Mouse (Mus musculus) heart, embryonic 13.5 days (tissue): ENCODE measurements at regions not wholly inside any gene's neighbourhood (a gene's known extent, or its start where the extent isn't known, plus 50 kb on each side); places are given as distances from the start of the nearest gene placed in this dataset.

Source experiments
- ATAC-seq: fragments of 200-750 bp; cut with Nextera tagmentation; 2 replicates; pipeline ENCODE4 v1.8.0; 2017; ENCODE audit warnings: moderate TSS enrichment; ENCODE audit not compliant: insufficient number of reproducible peaks, low FRiP score, low TSS enrichment; ENCODE audit errors: extremely low read depth
- H3K27ac ChIP-seq: fragments of 300-500 bp; sonication (generic); replicated peaks from 2 replicates; pipeline ENCODE4 v1.5.1; 2015; ENCODE audit warnings: moderate library complexity, mild to moderate bottlenecking, inconsistent platforms
- H3K27me3 ChIP-seq: fragments of 300-500 bp; sonication (generic); replicated peaks from 2 replicates; pipeline ENCODE4 v1.6.1; 2015; ENCODE audit warnings: mild to moderate bottlenecking, inconsistent platforms
- H3K36me3 ChIP-seq: fragments of 300-500 bp; sonication (generic); 2 replicates; pipeline ENCODE4 v1.6.1; 2015; ENCODE audit warnings: mild to moderate bottlenecking, inconsistent platforms
- H3K4me1 ChIP-seq: fragments of 300-500 bp; sonication (generic); 2 replicates; pipeline ENCODE4 v1.6.1; 2015; ENCODE audit warnings: inconsistent platforms
- H3K4me2 ChIP-seq: fragments of 300-500 bp; sonication (generic); 2 replicates; pipeline ENCODE4 v1.6.1; 2015; ENCODE audit warnings: inconsistent platforms, mild to moderate bottlenecking, moderate library complexity
- H3K4me3 ChIP-seq: fragments of 300-500 bp; sonication (generic); 2 replicates; pipeline ENCODE4 v1.5.1; 2015; ENCODE audit warnings: moderate library complexity, mild to moderate bottlenecking, inconsistent platforms
- H3K9ac ChIP-seq: fragments of 300-500 bp; sonication (generic); 2 replicates; pipeline ENCODE4 v1.6.1; 2015; ENCODE audit warnings: inconsistent platforms, mild to moderate bottlenecking, moderate library complexity
- H3K9me3 ChIP-seq: fragments of 300-500 bp; sonication (generic); 2 replicates; pipeline ENCODE4 v1.6.1; 2016; ENCODE audit warnings: inconsistent platforms
- WGBS: fragments of 180-500 bp; shearing (Covaris S2); methylation state at CpG from one replicate; pipeline ENCODE4 v1.1.7; 2015; ENCODE audit warnings: mixed read lengths; 5-methylcytosine and 5-hydroxymethylcytosine counted together

DNA sequence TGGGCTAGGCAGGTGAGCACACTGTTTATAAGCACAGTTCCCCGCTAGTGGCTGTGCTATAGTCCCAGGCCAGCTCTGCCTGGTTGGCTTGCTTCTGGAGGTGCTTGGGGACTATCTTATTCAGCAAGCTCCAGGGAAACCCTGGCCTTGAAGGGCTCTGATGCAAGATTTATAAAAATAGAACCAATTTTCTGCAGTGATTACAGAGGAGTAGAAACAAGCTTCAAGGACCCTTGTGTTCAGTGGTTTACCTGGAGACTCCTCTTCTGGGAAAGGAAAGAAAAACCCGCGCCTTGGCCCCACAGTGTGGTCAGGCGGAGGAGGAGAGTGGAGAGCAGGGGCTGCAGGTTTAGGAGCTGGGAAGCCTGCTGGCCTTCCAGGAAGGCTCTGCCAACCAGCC lies 178.2 kb upstream of the Ctnnb1 start:
- H3K27me3 ChIP-seq = no peaks in the 10 kb centered on the region
- H3K36me3 ChIP-seq = no peaks in the 10 kb centered on the region
- ATAC-seq = no peak
- H3K27ac ChIP-seq = no peak overlapping the region
- peaks cover 6% of the 10 kb centered on the region; the same call in 1 of the 2 replicates for H3K4me1 ChIP-seq
- no peak overlapping the region for H3K9ac ChIP-seq
- no peak overlapping the region for H3K4me3 ChIP-seq
- WGBS = 78% methylated on average over 4 of the region's 4 CpGs
- no peak overlapping the region for H3K4me2 ChIP-seq
- H3K9me3 ChIP-seq = no peaks in the 10 kb centered on the region

DNA sequence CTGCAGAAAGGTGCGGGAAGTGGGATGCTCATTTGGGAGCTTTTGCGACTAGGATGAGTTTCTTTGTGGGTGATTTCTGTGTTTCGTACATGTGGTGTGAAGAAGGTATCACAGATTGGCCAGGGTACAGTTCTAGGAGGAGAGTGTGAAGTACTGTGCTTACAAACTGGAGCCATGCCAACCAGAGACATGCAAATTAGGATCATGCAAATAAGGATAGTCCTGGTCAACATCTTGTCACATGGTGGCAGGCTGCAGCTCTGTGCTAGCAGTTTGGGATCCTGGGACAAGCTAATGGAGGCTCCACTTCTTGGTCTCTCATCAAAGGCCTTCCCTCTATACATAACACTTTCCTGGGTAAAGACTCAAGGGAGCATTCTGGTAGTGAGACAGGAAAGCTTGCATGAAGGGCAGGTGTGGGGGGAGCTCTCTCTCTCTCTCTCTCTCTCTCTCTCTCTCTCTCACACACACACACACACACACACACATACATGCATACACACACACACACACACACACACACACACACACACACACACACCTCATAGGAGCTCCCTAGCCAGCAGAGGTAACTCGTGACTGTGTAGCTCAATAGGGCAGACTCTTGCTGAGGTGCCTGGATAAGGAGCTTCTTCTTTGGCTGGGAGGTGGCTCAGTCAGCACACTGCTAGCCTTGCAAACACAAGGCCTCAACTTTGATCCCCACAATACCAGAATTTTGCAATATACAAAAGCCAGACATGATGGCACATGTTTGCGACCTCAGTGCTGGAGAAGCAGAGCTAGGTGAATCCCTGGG lies 177.1 kb upstream of the Ctnnb1 start:
- Histone ChIP-seq H3K4me2 (no peak overlapping the region), H3K4me1 (peaks cover 6% of the 10 kb centered on the region; the same call in 1 of the 2 replicates), H3K4me3 (no peak overlapping the region), H3K9me3 (0 out of 2 replicates have a peak, but pooled peaks cover 2% of the 10 kb centered on the region), H3K9ac (no peak overlapping the region), H3K27me3 (no peaks in the 10 kb centered on the region), H3K36me3 (no peaks in the 10 kb centered on the region), H3K27ac (no peak overlapping the region)
- no peak for ATAC-seq
- WGBS = 75% methylated on average over 5 of the region's 5 CpGs

DNA sequence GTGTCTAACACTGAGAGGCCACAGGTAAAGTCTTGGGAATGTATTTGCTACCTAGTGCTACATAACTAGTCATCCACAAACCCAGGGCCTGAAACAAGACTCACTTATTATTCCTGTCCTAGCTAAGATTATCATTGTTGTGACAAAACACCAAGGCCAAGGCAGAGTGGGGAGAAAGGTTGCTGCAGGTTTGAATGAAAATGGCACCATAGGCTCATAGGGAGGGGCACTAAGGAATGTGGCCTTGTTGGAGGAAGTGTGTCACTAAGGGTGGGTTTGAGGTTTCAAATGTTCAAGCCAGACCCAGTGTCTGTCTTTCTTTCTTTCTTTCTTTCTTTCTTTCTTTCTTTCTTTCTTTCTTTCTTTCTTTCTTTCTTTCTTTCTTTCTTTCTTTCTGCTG lies 174.9 kb upstream of the Ctnnb1 start:
- Histone ChIP-seq H3K4me3 (no peak overlapping the region), H3K9ac (no peak overlapping the region), H3K27ac (no peak overlapping the region), H3K9me3 (0 out of 2 replicates have a peak, but pooled peaks cover 2% of the 10 kb centered on the region), H3K4me1 (no peaks in the 10 kb centered on the region; the same call in 1 of the 2 replicates), H3K4me2 (no peak overlapping the region), H3K36me3 (no peaks in the 10 kb centered on the region), H3K27me3 (no peaks in the 10 kb centered on the region)
- no peak for ATAC-seq

DNA sequence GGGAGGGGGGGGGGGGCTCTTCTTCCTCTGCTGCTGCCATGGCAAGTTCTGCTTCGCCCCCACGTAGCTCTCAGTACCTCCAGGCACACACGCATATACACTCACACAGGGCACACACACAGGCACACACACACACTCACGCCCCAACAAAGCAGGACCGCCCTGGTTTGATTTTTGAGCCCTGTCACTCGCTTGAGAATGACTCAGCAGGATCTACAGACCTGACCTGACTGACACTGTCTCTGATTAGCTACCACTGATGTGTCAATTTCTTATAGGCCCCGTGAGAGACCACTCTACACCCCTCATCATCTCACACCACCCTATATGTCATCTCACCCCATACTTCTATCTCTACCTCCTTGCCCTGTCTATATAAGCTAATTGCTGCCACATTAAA lies 173.5 kb upstream of the Ctnnb1 start:
- H3K9ac ChIP-seq = no peak overlapping the region
- no peak for ATAC-seq

DNA sequence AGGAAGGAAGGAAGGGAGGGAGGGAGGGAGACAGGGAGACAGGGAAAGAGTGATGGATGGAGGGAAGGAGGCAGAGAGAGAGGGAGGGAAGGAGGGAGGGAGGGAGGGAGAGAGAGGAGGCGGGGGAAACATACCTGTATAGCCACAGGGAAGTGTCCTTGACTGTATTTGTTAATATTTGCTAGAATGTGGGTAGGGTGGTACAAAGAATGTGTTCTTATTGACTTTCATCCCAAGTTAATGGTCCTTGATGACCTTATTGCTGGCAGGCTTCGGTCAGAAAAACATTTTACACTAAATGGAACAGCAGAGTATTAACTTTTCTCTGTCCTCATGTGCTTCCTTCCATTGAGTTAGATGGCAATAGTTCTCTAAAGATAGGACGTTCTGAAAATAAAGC lies 171.0 kb upstream of the Ctnnb1 start:
- no peaks in the 10 kb centered on the region for H3K36me3 ChIP-seq
- no peak overlapping the region for H3K4me3 ChIP-seq
- 79% methylated on average over 3 of the region's 3 CpGs for WGBS
- H3K27me3 ChIP-seq = no peaks in the 10 kb centered on the region
- no peak overlapping the region for H3K9ac ChIP-seq
- H3K9me3 ChIP-seq = 0 out of 2 replicates have a peak, but pooled peaks cover 2% of the 10 kb centered on the region
- no peak for ATAC-seq
- H3K4me2 ChIP-seq = no peak overlapping the region
- H3K27ac ChIP-seq = no peak overlapping the region
- H3K4me1 ChIP-seq = 0 out of 2 replicates have a peak, but pooled peaks cover 2% of the 10 kb centered on the region

More for the DNA sequence above, 173.5 kb upstream of the Ctnnb1 start:
- H3K4me1 ChIP-seq = peaks cover 2% of the 10 kb centered on the region; the same call in 1 of the 2 replicates
- 79% methylated on average over 7 of the region's 7 CpGs for WGBS
- H3K9me3 ChIP-seq = 0 out of 2 replicates have a peak, but pooled peaks cover 2% of the 10 kb centered on the region
- no peak overlapping the region for H3K4me2 ChIP-seq
- H3K4me3 ChIP-seq = no peak overlapping the region
- H3K27ac ChIP-seq = no peak overlapping the region
- no peaks in the 10 kb centered on the region for H3K36me3 ChIP-seq
- no peaks in the 10 kb centered on the region for H3K27me3 ChIP-seq

DNA sequence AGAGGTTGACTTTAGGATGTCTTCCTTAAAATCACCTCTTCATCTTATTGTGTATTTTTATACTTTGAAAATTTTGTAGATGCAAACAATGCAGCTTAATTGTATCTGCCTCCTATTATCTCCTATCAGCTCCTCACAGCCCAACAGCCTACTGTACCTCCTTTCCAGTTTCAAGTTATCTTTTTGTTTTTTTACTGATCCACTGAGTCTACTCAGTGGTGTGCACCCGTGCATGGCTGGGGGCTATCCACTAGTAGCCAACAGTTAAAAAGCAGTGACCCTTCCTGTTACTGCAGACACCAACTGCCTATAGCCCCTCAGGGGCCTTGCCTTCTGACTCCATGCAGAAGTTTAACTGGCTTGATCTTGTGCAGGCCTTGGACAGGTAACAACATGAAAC lies 170.4 kb upstream of the Ctnnb1 start:
- Histone ChIP-seq H3K36me3 (no peaks in the 10 kb centered on the region), H3K9ac (no peak overlapping the region), H3K9me3 (0 out of 2 replicates have a peak, but pooled peaks cover 2% of the 10 kb centered on the region), H3K27me3 (no peaks in the 10 kb centered on the region), H3K27ac (no peak overlapping the region), H3K4me1 (0 out of 2 replicates have a peak, but pooled peaks cover 2% of the 10 kb centered on the region), H3K4me3 (no peak overlapping the region), H3K4me2 (no peak overlapping the region)
- ATAC-seq = no peak
- WGBS = 62% methylated on average over 1 of the region's 1 CpGs

DNA sequence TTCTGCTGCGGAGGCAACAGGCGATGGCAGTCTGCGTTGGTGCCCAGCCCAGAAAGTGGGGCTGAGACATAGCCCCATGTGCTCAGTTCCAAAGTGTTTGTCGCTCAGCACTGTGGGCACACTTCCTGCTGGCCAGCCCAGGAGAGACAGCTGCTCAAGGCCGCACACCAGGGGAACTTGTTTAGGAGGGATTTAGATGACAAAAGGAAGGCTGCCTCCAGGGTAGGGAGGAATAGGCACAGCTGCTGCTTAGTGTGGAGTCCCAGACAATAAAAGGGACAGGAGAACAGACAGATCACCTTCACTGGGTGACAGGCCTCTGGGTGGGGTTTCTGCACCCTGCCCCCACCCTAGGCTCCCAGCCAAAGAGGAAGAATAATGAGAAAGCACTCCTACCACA lies 169.2 kb upstream of the Ctnnb1 start:
- H3K27me3 ChIP-seq = no peaks in the 10 kb centered on the region
- no peak overlapping the region for H3K4me3 ChIP-seq
- no peak for ATAC-seq
- no peak overlapping the region for H3K4me2 ChIP-seq
- 74% methylated on average over 5 of the region's 5 CpGs for WGBS
- 0 out of 2 replicates have a peak, but pooled peaks cover 2% of the 10 kb centered on the region for H3K9me3 ChIP-seq
- no peak overlapping the region for H3K9ac ChIP-seq
- no peaks in the 10 kb centered on the region for H3K36me3 ChIP-seq
- 0 out of 2 replicates have a peak, but pooled peaks cover 2% of the 10 kb centered on the region for H3K4me1 ChIP-seq
- no peak overlapping the region for H3K27ac ChIP-seq

DNA sequence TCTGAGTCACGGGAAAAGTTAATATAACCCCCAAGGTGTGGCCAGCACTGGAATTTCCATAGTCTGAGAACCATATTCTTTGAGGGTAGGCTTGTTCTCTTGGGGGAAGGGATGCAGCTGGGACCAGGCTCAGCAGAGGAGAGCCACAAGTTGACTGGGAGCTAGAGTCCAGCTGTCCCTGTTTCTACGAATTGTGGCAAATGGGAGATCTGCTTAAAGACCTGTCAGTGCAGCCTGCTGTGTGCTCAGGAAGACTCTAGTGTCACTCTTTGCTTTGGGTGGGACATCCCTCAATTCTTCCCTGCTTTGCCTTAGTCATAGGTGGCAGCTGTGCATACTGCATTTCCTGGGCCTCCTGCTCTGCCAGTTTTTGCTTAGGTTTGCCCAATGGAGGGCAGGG lies 165.2 kb upstream of the Ctnnb1 start:
- ATAC-seq = no peak
- no peak overlapping the region for H3K4me2 ChIP-seq
- no peak overlapping the region for H3K27ac ChIP-seq
- H3K36me3 ChIP-seq = no peaks in the 10 kb centered on the region
- H3K4me3 ChIP-seq = no peak overlapping the region
- H3K9ac ChIP-seq = no peak overlapping the region
- WGBS = 70% methylated on average over 2 of the region's 2 CpGs
- no peaks in the 10 kb centered on the region for H3K27me3 ChIP-seq
- H3K4me1 ChIP-seq = 0 out of 2 replicates have a peak, but pooled peaks cover 2% of the 10 kb centered on the region
- H3K9me3 ChIP-seq = no peaks in the 10 kb centered on the region

DNA sequence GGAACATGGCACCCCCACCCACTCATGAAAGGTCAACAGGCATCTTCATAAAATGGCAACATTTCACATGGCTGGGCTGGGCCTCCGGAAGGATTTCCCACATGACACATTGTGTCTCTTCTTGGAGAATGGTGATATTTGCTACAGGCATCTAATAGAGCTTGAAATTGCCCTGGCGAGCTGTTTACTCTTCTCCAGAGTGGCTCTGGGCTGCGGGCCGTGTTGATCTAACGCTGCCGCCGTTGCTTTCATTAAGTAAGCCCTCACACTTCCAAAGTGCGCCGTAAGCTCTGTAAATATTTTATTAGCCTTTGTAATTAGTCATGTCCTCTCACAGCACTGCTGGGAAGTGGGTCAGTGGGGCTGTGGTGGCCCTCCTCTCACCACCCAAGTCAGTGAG lies 164.4 kb upstream of the Ctnnb1 start:
- H3K9me3 ChIP-seq = no peaks in the 10 kb centered on the region
- H3K4me3 ChIP-seq = no peak overlapping the region
- no peak for ATAC-seq
- 83% methylated on average over 9 of the region's 9 CpGs for WGBS
- no peaks in the 10 kb centered on the region for H3K27me3 ChIP-seq
- H3K27ac ChIP-seq = no peak overlapping the region
- no peak overlapping the region for H3K9ac ChIP-seq
- H3K4me2 ChIP-seq = no peak overlapping the region
- H3K4me1 ChIP-seq = 0 out of 2 replicates have a peak, but pooled peaks cover 2% of the 10 kb centered on the region
- H3K36me3 ChIP-seq = no peaks in the 10 kb centered on the region

DNA sequence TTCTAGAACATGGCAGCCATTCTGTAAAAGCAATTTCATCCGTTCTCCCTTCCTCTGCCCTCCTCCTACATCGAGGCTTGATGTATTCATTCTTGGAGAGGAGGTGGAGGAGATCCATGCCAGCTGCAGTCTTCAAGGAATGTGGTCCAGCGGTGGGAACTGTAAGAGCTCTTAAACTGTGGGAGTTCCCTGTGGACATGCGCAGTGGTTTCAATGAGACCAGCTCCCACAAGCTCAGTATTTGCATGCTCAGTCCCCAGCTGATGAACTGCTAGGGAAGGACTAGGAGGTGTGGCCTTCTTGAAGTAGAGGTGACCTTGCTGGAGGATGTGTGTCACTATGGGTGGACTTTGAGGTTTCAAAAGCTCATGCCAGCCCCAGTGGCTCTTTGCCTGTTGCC lies 163.7 kb upstream of the Ctnnb1 start:
- Histone ChIP-seq H3K36me3 (no peaks in the 10 kb centered on the region), H3K27me3 (no peaks in the 10 kb centered on the region), H3K4me3 (no peak overlapping the region), H3K9me3 (no peaks in the 10 kb centered on the region), H3K4me1 (no peaks in the 10 kb centered on the region), H3K9ac (no peak overlapping the region), H3K27ac (no peak overlapping the region), H3K4me2 (no peak overlapping the region)
- no peak for ATAC-seq
- WGBS = 76% methylated on average over 4 of the region's 4 CpGs

DNA sequence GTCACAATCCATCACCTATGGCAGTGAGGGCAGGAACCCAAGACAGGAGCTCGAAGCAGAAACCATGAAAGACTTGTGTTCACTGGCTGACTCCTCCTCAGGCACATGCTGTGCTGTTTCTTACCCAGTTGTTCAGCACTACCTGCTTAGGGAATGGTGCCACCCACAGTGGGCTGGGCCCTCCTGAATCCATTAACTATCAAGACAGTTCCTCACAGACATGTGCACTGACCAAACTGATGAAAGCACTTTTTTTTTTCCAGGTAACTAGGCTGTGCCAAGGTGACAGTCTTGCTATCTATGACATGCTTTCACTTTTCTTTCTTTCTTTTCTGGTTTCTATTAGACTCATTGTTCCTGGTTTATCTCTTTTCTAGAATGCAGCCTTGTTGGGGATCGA lies 162.1 kb upstream of the Ctnnb1 start:
- Histone ChIP-seq H3K4me1 (peaks cover 8% of the 10 kb centered on the region; the same call in 1 of the 2 replicates), H3K36me3 (no peaks in the 10 kb centered on the region), H3K9ac (no peak overlapping the region), H3K27me3 (no peaks in the 10 kb centered on the region), H3K4me3 (no peak overlapping the region), H3K9me3 (no peaks in the 10 kb centered on the region), H3K4me2 (no peak overlapping the region), H3K27ac (no peak overlapping the region)
- ATAC-seq = no peak
- 69% methylated on average over 2 of the region's 2 CpGs for WGBS

DNA sequence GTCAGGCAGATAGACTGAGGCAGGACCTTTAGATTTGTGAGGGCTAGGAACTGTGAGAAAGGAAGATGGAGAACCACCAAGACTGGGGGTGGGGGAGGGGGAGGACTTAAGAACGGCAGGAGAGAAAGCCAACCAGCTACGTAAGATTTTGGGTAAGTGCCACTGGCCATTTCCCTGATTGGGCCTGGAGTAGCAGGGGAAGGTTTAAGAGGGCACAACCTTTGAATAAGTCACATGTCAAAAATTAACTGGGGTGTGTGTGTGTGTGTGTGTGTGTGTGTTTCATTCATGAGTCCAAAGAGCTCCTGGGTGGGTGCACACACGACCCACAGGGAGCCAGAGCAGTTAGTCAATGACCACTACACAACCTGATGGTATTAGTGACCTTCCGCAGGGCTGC lies 161.6 kb upstream of the Ctnnb1 start:
- H3K4me1 ChIP-seq = peaks cover 8% of the 10 kb centered on the region; the same call in 1 of the 2 replicates
- WGBS = 83% methylated on average over 4 of the region's 4 CpGs
- ATAC-seq = no peak

More for the DNA sequence above, 161.6 kb upstream of the Ctnnb1 start:
- H3K9ac ChIP-seq = no peak overlapping the region
- no peak overlapping the region for H3K4me3 ChIP-seq
- H3K27ac ChIP-seq = no peak overlapping the region
- H3K9me3 ChIP-seq = no peaks in the 10 kb centered on the region
- H3K27me3 ChIP-seq = no peaks in the 10 kb centered on the region
- H3K36me3 ChIP-seq = no peaks in the 10 kb centered on the region
- H3K4me2 ChIP-seq = no peak overlapping the region
